Mouse (Mus musculus): ENCODE measurements at regions not wholly inside any gene's neighbourhood (a gene's known extent, or its start where the extent isn't known, plus 50 kb on each side); places are given as distances from the start of the nearest gene placed in this dataset.

- H3K4me2 ChIP-seq: no peak overlapping the region
- no peaks in the 10 kb centered on the region for H3K4me1 ChIP-seq (replicated peaks)
- no peaks in the 10 kb centered on the region for H3K9me3 ChIP-seq
- H3K27ac ChIP-seq (replicated peaks): no peak overlapping the region
- no peak overlapping the region for H3K9ac ChIP-seq
- H3K4me3 ChIP-seq: no peak overlapping the region
- H3K27me3 ChIP-seq: no peaks in the 10 kb centered on the region
- no peak for ATAC-seq (ENCODE audit: low FRiP score, low read depth)
- H3K36me3 ChIP-seq: no peaks in the 10 kb centered on the region
These were observed 378.5 kb upstream of the Meis2 start for GRCm38 (mm10) chr2:116444163-116444562.

GRCm38 (mm10) chr2:116440252-116440651 lies 374.6 kb upstream of the Meis2 start:
- Histone ChIP-seq H3K27ac (replicated peaks) (no peak overlapping the region), H3K4me3 (no peak overlapping the region), H3K36me3 (no peaks in the 10 kb centered on the region), H3K9ac (no peak overlapping the region), H3K27me3 (no peaks in the 10 kb centered on the region), H3K9me3 (no peaks in the 10 kb centered on the region), H3K4me1 (replicated peaks) (no peaks in the 10 kb centered on the region), H3K4me2 (no peak overlapping the region)
- ATAC-seq (ENCODE audit: low FRiP score, low read depth): no peak
- WGBS: 30% methylated on average over 2 of the region's 2 CpGs

GRCm38 (mm10) chr2:116433481-116433880 lies 367.8 kb upstream of the Meis2 start:
- H3K4me3 ChIP-seq: no peak overlapping the region
- no peaks in the 10 kb centered on the region for H3K27me3 ChIP-seq
- H3K4me1 ChIP-seq (replicated peaks): no peaks in the 10 kb centered on the region
- no peaks in the 10 kb centered on the region for H3K36me3 ChIP-seq
- H3K27ac ChIP-seq (replicated peaks): no peak overlapping the region
- no peak overlapping the region for H3K9ac ChIP-seq
- ATAC-seq (ENCODE audit: low FRiP score, low read depth): no peak
- H3K4me2 ChIP-seq: no peak overlapping the region
- no peaks in the 10 kb centered on the region for H3K9me3 ChIP-seq

DNA sequence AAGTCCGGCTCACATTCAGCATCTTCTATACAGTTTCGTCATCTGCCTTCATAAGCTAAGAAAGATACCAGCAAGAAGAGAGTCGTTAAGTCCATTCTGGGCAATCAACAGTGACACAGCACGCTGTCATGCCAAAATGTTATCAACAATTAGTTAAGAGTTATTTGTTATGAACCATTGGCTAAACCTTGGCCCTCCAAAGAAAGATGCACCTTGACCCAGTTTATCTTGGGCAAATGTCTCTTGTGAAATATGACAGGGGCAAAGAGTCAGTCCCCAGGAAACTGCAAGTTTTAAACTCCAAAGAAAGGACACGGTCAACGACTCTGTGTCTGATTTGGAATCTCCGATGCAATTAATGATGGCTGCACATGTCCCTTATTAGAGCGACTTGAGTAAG lies 358.5 kb upstream of the Meis2 start:
- 91% methylated on average over 8 of the region's 8 CpGs for WGBS
- Histone ChIP-seq H3K9ac (no peak overlapping the region), H3K9me3 (no peaks in the 10 kb centered on the region), H3K4me3 (no peak overlapping the region), H3K36me3 (no peaks in the 10 kb centered on the region), H3K4me2 (no peak overlapping the region), H3K27ac (replicated peaks) (no peak overlapping the region), H3K4me1 (replicated peaks) (no peaks in the 10 kb centered on the region), H3K27me3 (no peaks in the 10 kb centered on the region)
- ATAC-seq (ENCODE audit: low FRiP score, low read depth): no peak

DNA sequence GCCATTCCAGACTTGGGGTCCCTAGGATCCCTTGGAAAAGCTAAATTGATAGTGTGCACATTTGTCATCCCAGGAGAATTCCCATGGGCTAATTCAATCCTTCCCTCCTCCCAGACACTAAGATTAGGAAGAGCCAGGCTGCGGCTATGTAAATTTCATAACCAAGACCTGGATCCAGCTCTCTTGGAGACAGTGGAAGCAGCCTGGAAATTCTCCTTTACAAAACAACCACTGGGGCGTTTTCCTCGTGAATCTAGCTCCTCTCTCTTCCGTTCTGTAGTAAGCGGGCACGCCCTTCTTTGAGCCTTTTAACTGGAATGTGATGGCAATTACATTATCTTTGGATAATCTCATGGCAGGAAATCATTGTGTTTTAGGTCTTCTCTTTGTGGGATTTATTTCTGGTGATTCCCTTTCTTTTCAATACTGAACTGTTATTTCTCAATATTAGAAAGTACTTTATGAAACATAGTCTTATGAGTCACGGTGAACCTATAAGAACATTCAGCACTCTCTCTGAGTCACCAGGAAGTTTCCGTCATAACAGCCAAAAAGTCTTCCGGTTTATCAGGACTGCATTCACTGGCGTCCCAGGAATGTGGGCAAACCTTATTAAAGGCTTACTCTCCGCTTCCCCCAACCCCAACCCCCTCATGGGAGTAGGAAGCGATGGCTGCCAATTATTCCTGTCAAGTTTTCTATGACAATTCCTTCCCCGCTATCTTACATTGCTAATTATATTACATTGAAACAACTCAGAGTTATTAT lies 352.0 kb upstream of the Meis2 start:
- Histone ChIP-seq H3K27ac (replicated peaks) (no peak overlapping the region), H3K4me3 (no peak overlapping the region), H3K4me1 (replicated peaks) (no peaks in the 10 kb centered on the region), H3K4me2 (no peak overlapping the region), H3K36me3 (no peaks in the 10 kb centered on the region), H3K9ac (no peak overlapping the region), H3K27me3 (no peaks in the 10 kb centered on the region), H3K9me3 (no peaks in the 10 kb centered on the region)
- 76% methylated on average over 13 of the region's 13 CpGs for WGBS
- no peak for ATAC-seq (ENCODE audit: low FRiP score, low read depth)

DNA sequence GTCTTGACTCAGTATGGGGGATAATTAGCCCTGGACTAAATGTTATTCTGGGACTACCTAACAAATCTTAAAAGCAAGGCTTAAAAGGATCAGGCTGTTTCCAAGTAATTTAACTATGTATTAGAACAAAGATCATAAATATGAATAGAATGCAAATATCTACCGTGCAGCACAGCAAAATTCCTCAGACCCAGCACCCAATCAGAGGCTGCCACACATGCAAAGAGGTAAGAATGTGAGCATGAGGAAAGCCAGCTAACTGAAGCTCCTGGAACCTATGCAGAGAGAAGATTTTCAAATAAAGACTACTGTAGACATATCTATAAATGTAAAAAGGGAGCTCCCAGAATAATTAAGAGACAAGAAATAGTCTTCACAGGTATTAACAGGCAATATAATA lies 350.1 kb upstream of the Meis2 start:
- Histone ChIP-seq H3K4me2 (no peak overlapping the region), H3K36me3 (no peaks in the 10 kb centered on the region)

DNA sequence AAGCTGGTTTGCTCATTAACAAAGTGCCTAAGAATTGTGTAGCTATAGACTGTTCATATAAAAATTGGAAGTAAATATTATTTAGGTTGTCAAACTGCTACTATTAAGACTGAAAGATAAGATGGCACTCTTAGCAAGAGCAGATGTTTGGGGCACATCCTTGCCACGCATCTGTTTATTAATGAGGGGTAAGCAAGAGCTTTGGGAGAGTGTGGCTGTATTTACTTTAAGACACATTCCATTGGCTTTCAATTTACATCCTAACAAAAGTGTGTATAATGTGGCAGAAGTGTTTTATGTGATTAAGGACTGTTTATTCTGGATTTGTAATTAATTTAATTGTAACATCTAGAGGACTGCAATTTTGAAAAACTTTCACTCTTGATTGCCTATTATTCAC lies 336.5 kb upstream of the Meis2 start:
- Histone ChIP-seq H3K36me3 (no peaks in the 10 kb centered on the region), H3K9me3 (no peaks in the 10 kb centered on the region), H3K9ac (no peak overlapping the region), H3K4me1 (replicated peaks) (no peaks in the 10 kb centered on the region), H3K27me3 (no peaks in the 10 kb centered on the region), H3K27ac (replicated peaks) (no peak overlapping the region), H3K4me3 (no peak overlapping the region), H3K4me2 (no peak overlapping the region)
- no peak for ATAC-seq (ENCODE audit: low FRiP score, low read depth)
- WGBS: 82% methylated on average over 1 of the region's 1 CpGs

More for the DNA sequence above, 350.1 kb upstream of the Meis2 start:
- no peaks in the 10 kb centered on the region for H3K4me1 ChIP-seq (replicated peaks)
- no peak overlapping the region for H3K27ac ChIP-seq (replicated peaks)
- no peaks in the 10 kb centered on the region for H3K9me3 ChIP-seq
- H3K4me3 ChIP-seq: no peak overlapping the region
- WGBS: 47% methylated on average over 1 of the region's 1 CpGs
- no peak overlapping the region for H3K9ac ChIP-seq
- no peak for ATAC-seq (ENCODE audit: low FRiP score, low read depth)
- no peaks in the 10 kb centered on the region for H3K27me3 ChIP-seq

DNA sequence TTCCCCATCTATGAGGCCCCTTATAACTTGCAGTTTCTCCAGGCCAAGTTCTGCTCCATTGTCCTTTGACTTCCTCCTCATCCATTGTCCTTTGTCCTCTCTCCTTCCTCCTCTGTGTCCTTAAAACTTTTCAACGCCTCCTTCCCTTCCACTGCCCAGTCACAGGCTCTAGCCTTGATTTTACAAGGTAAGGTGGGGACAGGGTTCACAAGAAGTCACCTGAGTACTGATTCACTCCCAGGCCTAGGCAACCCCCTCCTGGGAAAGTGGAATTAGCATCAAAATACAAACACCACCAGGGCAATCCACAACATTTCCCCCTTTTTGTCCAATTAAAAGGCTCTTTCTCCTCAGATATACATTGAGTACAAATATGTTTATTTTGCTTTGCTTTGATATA lies 334.3 kb upstream of the Meis2 start:
- WGBS: 77% methylated on average over 1 of the region's 1 CpGs
- Histone ChIP-seq H3K4me3 (no peak overlapping the region), H3K27me3 (no peaks in the 10 kb centered on the region), H3K4me2 (no peak overlapping the region), H3K9me3 (no peaks in the 10 kb centered on the region), H3K36me3 (no peaks in the 10 kb centered on the region), H3K9ac (no peak overlapping the region), H3K27ac (replicated peaks) (no peak overlapping the region), H3K4me1 (replicated peaks) (no peaks in the 10 kb centered on the region)
- no peak for ATAC-seq (ENCODE audit: low FRiP score, low read depth)

DNA sequence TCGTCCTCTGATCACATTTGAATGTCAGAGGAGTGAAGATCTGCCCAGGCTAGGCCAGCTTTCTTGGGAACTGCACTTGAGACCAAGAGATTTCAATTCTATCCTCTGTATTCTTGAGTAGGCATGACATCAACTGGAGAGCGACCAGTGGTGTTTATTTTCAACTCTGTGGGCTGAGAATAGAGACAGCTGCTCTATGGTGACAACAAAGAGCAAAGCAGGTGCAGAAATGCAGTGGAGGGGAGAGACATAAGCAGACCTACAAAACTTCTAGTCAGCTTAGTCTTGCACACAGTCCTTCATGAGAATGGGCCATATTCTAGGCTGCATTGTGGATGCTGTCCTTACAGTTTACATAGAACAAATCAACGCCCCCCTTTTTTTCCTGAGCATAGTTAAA lies 303.2 kb upstream of the Meis2 start:
- Histone ChIP-seq H3K9me3 (no peaks in the 10 kb centered on the region), H3K9ac (no peak overlapping the region), H3K4me3 (no peak overlapping the region), H3K27ac (replicated peaks) (no peak overlapping the region), H3K4me2 (no peak overlapping the region), H3K36me3 (no peaks in the 10 kb centered on the region), H3K4me1 (replicated peaks) (no peaks in the 10 kb centered on the region), H3K27me3 (no peaks in the 10 kb centered on the region)
- 87% methylated on average over 3 of the region's 3 CpGs for WGBS
- ATAC-seq (ENCODE audit: low FRiP score, low read depth): no peak

DNA sequence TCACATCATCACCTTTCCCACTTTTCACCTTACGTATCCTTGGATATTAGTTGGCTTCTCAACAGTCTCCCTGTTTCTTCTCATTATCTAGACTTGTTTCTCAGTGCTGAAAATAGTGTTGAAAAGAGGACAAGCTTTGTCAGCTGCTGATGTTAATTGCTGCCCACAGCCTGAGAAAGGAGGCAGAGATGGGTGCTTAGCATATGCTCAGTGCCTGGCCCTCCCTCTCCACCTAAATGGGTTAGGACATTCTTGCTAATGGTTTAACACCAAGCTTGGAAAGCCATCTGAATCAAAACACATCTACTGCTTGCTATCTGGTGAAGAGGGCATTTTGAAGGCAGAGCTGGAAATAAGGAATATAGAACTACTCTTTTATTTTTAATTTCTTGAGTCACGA lies 298.5 kb upstream of the Meis2 start:
- H3K4me2 ChIP-seq: no peak overlapping the region
- H3K4me1 ChIP-seq (replicated peaks): no peaks in the 10 kb centered on the region
- H3K27ac ChIP-seq (replicated peaks): no peak overlapping the region
- no peak overlapping the region for H3K9ac ChIP-seq
- no peaks in the 10 kb centered on the region for H3K9me3 ChIP-seq
- no peak for ATAC-seq (ENCODE audit: low FRiP score, low read depth)
- WGBS: 84% methylated on average over 2 of the region's 2 CpGs
- H3K36me3 ChIP-seq: no peaks in the 10 kb centered on the region
- H3K27me3 ChIP-seq: no peaks in the 10 kb centered on the region
- no peak overlapping the region for H3K4me3 ChIP-seq

DNA sequence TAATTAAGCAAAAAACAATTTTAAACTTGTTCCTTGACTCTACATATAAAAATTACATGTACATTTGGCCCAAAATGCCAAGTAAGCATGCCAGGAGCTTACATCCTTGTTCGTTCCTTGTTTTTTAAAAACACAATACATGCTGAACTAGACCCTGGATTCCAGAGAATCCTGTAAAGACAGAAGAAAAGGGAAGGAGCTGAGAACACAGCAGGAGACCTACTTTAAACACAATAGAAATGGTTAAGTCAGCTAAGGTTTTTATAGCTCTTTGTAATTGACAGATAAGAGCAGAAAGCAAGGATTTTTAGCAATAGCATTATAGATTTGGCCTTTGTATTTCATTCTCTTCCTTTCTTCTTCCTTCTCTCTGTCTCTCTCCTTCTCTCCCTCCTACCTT lies 292.5 kb upstream of the Meis2 start:
- Histone ChIP-seq H3K4me1 (replicated peaks) (no peaks in the 10 kb centered on the region), H3K9me3 (no peaks in the 10 kb centered on the region), H3K4me2 (no peak overlapping the region), H3K9ac (no peak overlapping the region), H3K27ac (replicated peaks) (no peak overlapping the region), H3K36me3 (no peaks in the 10 kb centered on the region), H3K4me3 (no peak overlapping the region), H3K27me3 (no peaks in the 10 kb centered on the region)
- WGBS: 15% methylated on average over 1 of the region's 1 CpGs
- ATAC-seq (ENCODE audit: low FRiP score, low read depth): no peak

GRCm38 (mm10) chr2:116348530-116348914 lies 282.9 kb upstream of the Meis2 start:
- no peaks in the 10 kb centered on the region for H3K4me1 ChIP-seq (replicated peaks)
- no peaks in the 10 kb centered on the region for H3K9me3 ChIP-seq
- no peaks in the 10 kb centered on the region for H3K27me3 ChIP-seq
- H3K4me2 ChIP-seq: no peak overlapping the region
- no peak overlapping the region for H3K27ac ChIP-seq (replicated peaks)
- no peak overlapping the region for H3K9ac ChIP-seq
- H3K4me3 ChIP-seq: no peak overlapping the region
- WGBS: 53% methylated on average over 1 of the region's 1 CpGs
- no peaks in the 10 kb centered on the region for H3K36me3 ChIP-seq
- ATAC-seq (ENCODE audit: low FRiP score, low read depth): no peak

DNA sequence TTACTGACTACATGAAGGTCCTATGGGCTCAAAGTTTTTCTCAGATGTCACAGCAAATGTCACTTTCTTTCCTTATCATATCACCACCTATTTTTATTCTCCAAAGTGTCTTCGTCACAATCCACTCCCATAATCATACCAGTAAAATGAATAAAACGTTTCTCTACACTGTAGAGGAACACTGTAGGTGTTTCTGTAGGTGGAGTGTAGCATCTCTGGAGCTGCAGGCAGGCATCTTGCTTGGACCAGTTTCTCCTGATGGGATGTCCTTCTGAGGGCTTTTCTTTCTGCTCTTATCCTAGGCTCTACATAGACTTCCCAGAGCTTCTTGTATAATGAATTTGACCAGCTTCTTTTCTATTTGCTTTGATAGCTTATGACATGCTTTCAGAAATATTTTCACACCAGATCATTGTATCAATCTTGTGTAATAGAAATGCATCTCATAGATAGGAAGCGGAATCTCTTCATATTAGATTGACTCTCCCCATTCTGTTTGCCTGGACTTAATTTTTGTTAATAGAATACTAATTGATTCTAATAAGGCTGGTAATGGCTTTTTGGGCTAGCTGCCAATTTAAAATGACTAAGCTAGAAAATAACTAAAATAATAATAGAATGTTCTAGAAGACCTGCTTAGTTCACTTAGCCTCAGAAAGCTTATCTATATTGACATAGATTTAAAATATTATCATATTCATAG lies 282.3 kb upstream of the Meis2 start:
- no peak overlapping the region for H3K9ac ChIP-seq
- ATAC-seq (ENCODE audit: low FRiP score, low read depth): no peak
- 86% methylated on average over 3 of the region's 3 CpGs for WGBS
- H3K27me3 ChIP-seq: no peaks in the 10 kb centered on the region
- no peaks in the 10 kb centered on the region for H3K9me3 ChIP-seq
- H3K27ac ChIP-seq (replicated peaks): no peak overlapping the region
- H3K4me2 ChIP-seq: no peak overlapping the region
- no peak overlapping the region for H3K4me3 ChIP-seq
- H3K36me3 ChIP-seq: no peaks in the 10 kb centered on the region
- H3K4me1 ChIP-seq (replicated peaks): no peaks in the 10 kb centered on the region
